Mouse (Mus musculus): Measurements from ENCODE around the gene 4930469K13Rik. TPM values are rescaled to one million over a fixed set of nuclear protein-coding genes. Genes with fewer than 3 reads are reported as not detected.

4930469K13Rik gene
- polyA plus RNA-seq, 1 experiment = not detected

DNA sequence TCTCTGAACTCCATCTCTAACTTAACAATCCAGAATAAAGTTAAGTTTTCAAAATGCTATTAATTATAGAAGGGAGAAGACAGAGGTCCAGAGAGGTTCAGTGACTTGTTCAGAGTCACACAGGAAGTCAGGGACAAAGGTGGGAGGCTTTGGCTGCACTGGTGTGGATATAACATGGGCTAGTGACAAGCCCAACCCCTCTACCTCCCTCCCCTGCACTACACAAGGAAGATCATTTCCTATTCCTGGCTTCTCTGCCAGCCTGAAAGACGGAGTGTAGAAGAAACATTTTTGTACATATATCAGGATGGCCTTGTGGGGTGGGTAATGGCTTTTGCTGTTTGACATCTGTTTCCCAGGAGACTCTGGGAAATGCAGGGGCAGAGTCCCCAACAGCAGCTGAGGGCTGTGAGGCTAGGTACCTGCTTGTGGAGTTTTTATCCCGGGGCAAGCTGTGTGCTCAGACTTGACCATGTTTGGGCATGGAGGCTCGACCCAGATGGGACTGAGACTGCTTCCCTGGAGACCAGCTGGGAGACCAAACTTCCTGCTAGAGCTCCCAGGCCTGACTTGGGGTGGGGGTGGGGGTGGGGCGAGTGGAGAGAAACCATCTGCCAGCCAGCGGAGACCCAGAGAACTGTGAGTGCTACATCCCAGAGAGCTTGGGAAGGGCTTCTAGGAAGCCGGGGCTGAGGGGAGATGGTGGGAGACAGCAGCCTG lies 135.5 kb downstream of the 4930469K13Rik start, which contains the start of gene Kcnmb1:
TSS of gene Kcnmb1 (plus strand) at position 326 of the 720 bp plus-strand sequence.
- WGBS = 54% methylated on average over 6 of the region's 6 CpGs
- H3K4me3 ChIP-seq (ENCODE audit: extremely low read depth, insufficient read depth, insufficient read length) = no peak within 1 kb of the TSS

DNA sequence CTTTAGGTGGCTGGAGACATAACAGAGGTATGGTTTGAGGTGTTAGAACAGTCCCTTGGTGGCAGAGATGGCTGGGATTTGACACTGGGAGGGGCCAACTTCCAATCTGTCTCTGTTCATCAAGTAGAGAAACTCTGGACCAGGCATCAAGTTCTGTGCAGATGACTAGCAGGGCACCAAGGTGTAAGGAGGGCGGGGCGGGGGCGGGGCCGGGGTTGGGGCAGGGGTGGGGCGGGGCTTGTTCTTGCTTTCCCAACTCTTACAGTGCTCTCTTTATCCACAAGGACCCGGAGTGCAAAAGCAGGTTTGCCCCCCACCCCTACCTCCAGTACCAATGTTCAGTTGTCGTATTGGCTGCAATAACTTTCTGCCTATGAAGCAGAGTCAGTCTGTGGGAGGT lies 136.2 kb downstream of the 4930469K13Rik start:
- Histone ChIP-seq H3K27me3 (ENCODE audit: control insufficient read depth, insufficient read depth, low read length) (no peaks in the 10 kb centered on the region), H3K4me1 (ENCODE audit: control insufficient read depth, insufficient read depth, insufficient read length) (no peaks in the 10 kb centered on the region), H3K36me3 (ENCODE audit: control insufficient read depth, insufficient read depth, low read length) (no peaks in the 10 kb centered on the region), H3K4me3 (ENCODE audit: extremely low read depth, insufficient read depth, insufficient read length) (no peak overlapping the region), H3K27ac (ENCODE audit: insufficient read depth, low read length) (no peak overlapping the region)
- TF ChIP-seq POLR2A (IDR thresholded peaks at IDR 0.05; ENCODE audit: low read depth, low read length) = no peak
- TF ChIP-seq CTCF (IDR thresholded peaks at IDR 0.05; ENCODE audit: extremely low read depth, insufficient read depth, insufficient read length, insufficient replicate concordance) = no peak
- DNase-seq (ENCODE audit: low read depth in 1 of 2, low spot score in 2 of 2) = no peak
- WGBS = 77% methylated on average over 7 of the region's 7 CpGs

More for the DNA sequence above, 135.5 kb downstream of the 4930469K13Rik start, which contains the start of gene Kcnmb1:
- H3K27ac ChIP-seq (ENCODE audit: insufficient read depth, low read length) = no peak within 1 kb of the TSS
- no peaks in the 10 kb centered on the region for H3K36me3 ChIP-seq (ENCODE audit: control insufficient read depth, insufficient read depth, low read length)
- H3K4me1 ChIP-seq (ENCODE audit: control insufficient read depth, insufficient read depth, insufficient read length) = no peaks in the 10 kb centered on the region
- no peaks in the 10 kb centered on the region for H3K27me3 ChIP-seq (ENCODE audit: control insufficient read depth, insufficient read depth, low read length)
- no peak for DNase-seq (ENCODE audit: low read depth in 1 of 2, low spot score in 2 of 2)
- no peak for TF ChIP-seq CTCF (IDR thresholded peaks at IDR 0.05; ENCODE audit: extremely low read depth, insufficient read depth, insufficient read length, insufficient replicate concordance)
- TF ChIP-seq POLR2A (IDR thresholded peaks at IDR 0.05; ENCODE audit: low read depth, low read length) = no peak

DNA sequence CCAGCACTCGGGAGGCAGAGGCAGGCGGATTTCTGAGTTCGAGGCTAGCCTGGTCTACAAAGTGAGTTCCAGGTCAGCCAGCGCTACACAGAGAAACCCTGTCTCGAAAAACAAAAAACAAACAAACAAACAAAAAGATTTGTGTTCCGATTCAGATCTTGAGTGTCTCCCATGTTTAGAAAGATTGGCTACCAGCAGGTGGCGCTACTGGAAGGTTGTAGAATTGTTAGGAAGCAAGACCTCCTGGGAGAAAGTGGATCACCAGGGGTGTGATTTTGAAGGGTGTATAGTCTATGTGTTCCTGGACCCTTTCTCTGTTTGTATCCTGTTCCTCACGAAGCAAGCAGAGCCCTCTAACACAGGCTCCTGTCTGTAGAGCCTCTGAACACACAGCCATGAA lies 139.6 kb downstream of the 4930469K13Rik start:
- H3K4me3 ChIP-seq (ENCODE audit: extremely low read depth, insufficient read depth, insufficient read length) = no peak overlapping the region
- H3K27me3 ChIP-seq (ENCODE audit: control insufficient read depth, insufficient read depth, low read length) = no peaks in the 10 kb centered on the region
- peak in 1 of 2 experiments; percentile 25 for DNase-seq (ENCODE audit: low read depth in 1 of 2, low spot score in 2 of 2)
- WGBS = 71% methylated on average over 8 of the region's 8 CpGs
- no peak for TF ChIP-seq POLR2A (IDR thresholded peaks at IDR 0.05; ENCODE audit: low read depth, low read length)
- peak; percentile 5; the same call in 1 of the 2 replicates for TF ChIP-seq CTCF (IDR thresholded peaks at IDR 0.05; ENCODE audit: extremely low read depth, insufficient read depth, insufficient read length, insufficient replicate concordance)
- H3K36me3 ChIP-seq (ENCODE audit: control insufficient read depth, insufficient read depth, low read length) = no peaks in the 10 kb centered on the region
- no peaks in the 10 kb centered on the region for H3K4me1 ChIP-seq (ENCODE audit: control insufficient read depth, insufficient read depth, insufficient read length)
- H3K27ac ChIP-seq (ENCODE audit: insufficient read depth, low read length) = no peak overlapping the region

DNA sequence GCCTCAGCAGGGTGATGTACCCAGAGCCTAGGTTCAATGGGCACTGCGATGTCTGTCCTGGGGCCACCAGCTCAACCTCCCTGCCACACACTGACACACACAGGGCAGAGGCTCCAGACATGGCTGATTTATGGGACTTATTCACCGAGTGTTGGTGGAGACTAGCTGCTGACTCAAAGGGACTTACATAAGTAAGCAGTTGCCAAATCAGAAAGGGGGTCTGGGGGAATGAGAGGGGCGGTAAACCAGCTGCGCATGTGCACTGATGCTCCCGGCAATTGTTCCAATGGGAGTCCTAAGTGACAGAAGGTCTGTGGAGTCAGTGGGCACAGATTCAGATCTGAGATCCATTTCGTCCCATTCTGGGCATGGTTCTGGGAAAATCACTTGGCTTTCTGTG lies 140.8 kb downstream of the 4930469K13Rik start:
- H3K27me3 ChIP-seq (ENCODE audit: control insufficient read depth, insufficient read depth, low read length) = no peaks in the 10 kb centered on the region
- H3K4me1 ChIP-seq (ENCODE audit: control insufficient read depth, insufficient read depth, insufficient read length) = no peaks in the 10 kb centered on the region
- TF ChIP-seq POLR2A (IDR thresholded peaks at IDR 0.05; ENCODE audit: low read depth, low read length) (no peak), CTCF (IDR thresholded peaks at IDR 0.05; ENCODE audit: extremely low read depth, insufficient read depth, insufficient read length, insufficient replicate concordance) (no peak)
- H3K4me3 ChIP-seq (ENCODE audit: extremely low read depth, insufficient read depth, insufficient read length) = no peak overlapping the region
- DNase-seq (ENCODE audit: low read depth in 1 of 2, low spot score in 2 of 2) = no peak
- 83% methylated on average over 6 of the region's 6 CpGs for WGBS
- no peaks in the 10 kb centered on the region for H3K36me3 ChIP-seq (ENCODE audit: control insufficient read depth, insufficient read depth, low read length)
- no peak overlapping the region for H3K27ac ChIP-seq (ENCODE audit: insufficient read depth, low read length)

DNA sequence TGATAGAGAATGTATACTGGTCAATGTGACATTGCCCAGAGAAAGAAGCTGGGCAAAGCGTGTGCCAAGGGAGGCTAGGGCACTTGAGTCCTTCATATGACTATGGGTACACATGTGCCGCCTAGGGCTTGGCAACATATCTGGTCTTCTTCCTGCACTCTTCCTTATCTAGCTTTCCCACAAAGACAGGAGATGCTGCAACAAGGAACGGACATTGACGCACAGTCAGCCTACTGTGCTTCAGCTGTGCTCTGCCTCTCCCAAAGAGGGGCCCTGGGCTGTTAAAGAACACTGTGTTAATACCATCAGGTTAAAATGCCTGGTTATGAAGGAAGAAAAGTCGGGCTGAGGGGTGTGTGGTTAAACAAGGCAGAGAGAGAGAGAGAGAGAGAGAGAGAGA lies 141.7 kb downstream of the 4930469K13Rik start:
- H3K27ac ChIP-seq (ENCODE audit: insufficient read depth, low read length) = no peak overlapping the region
- no peaks in the 10 kb centered on the region for H3K36me3 ChIP-seq (ENCODE audit: control insufficient read depth, insufficient read depth, low read length)
- no peaks in the 10 kb centered on the region for H3K4me1 ChIP-seq (ENCODE audit: control insufficient read depth, insufficient read depth, insufficient read length)
- H3K4me3 ChIP-seq (ENCODE audit: extremely low read depth, insufficient read depth, insufficient read length) = no peak overlapping the region
- DNase-seq (ENCODE audit: low read depth in 1 of 2, low spot score in 2 of 2) = no peak
- no peaks in the 10 kb centered on the region for H3K27me3 ChIP-seq (ENCODE audit: control insufficient read depth, insufficient read depth, low read length)
- 75% methylated on average over 5 of the region's 5 CpGs for WGBS
- TF ChIP-seq POLR2A (IDR thresholded peaks at IDR 0.05; ENCODE audit: low read depth, low read length) = no peak
- no peak for TF ChIP-seq CTCF (IDR thresholded peaks at IDR 0.05; ENCODE audit: extremely low read depth, insufficient read depth, insufficient read length, insufficient replicate concordance)

DNA sequence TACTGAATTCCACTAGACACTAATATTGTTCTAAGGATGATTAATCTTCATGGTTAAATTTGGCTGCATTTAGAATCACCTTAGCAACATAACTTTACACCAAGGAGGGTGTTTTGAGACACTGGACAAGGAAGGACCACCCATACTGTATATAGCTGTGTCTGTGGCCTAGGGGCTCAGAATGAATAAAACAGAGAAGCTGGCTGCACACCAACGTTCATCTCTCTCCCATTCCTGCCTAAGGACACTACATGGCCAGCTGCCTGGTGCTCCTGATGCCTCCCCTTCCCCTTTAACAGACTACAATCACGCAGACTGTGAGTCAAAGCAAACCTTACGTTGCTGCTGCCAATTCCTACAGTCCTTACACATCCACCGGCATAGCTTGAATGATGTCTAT lies 142.4 kb downstream of the 4930469K13Rik start:
- no peak for TF ChIP-seq POLR2A (IDR thresholded peaks at IDR 0.05; ENCODE audit: low read depth, low read length)
- no peak for TF ChIP-seq CTCF (IDR thresholded peaks at IDR 0.05; ENCODE audit: extremely low read depth, insufficient read depth, insufficient read length, insufficient replicate concordance)
- no peak for DNase-seq (ENCODE audit: low read depth in 1 of 2, low spot score in 2 of 2)

More for the DNA sequence above, 142.4 kb downstream of the 4930469K13Rik start:
- Histone ChIP-seq H3K36me3 (ENCODE audit: control insufficient read depth, insufficient read depth, low read length) (no peaks in the 10 kb centered on the region), H3K27me3 (ENCODE audit: control insufficient read depth, insufficient read depth, low read length) (no peaks in the 10 kb centered on the region), H3K4me3 (ENCODE audit: extremely low read depth, insufficient read depth, insufficient read length) (no peak overlapping the region), H3K27ac (ENCODE audit: insufficient read depth, low read length) (no peak overlapping the region), H3K4me1 (ENCODE audit: control insufficient read depth, insufficient read depth, insufficient read length) (no peaks in the 10 kb centered on the region)
- 84% methylated on average over 4 of the region's 4 CpGs for WGBS
